Mouse (Mus musculus) bone marrow, adult 2 months (tissue): Measurements from ENCODE around the gene Sdk1. TPM values are rescaled to one million over a fixed set of nuclear protein-coding genes. Genes with fewer than 3 reads are reported as not detected.

Source experiments
- H3K27ac ChIP-seq: fragments of 200-500 bp; 2 replicates; pipeline ENCODE4 v1.5.1; 2012; ENCODE audit warnings: low read depth, mild to moderate bottlenecking, control low read depth, inconsistent platforms, low read length; ENCODE audit not compliant: control insufficient read depth, poor library complexity, insufficient read depth
- H3K4me1 ChIP-seq: fragments of 200-500 bp; 2 replicates; pipeline ENCODE4 v1.6.1; 2011; ENCODE audit warnings: low read length; ENCODE audit not compliant: control insufficient read depth, insufficient read depth
- H3K4me3 ChIP-seq: fragments of 200-500 bp; replicated peaks from 2 replicates; pipeline ENCODE3; 2011; ENCODE audit warnings: mild to moderate bottlenecking, low read depth, low read length, control low read depth; ENCODE audit not compliant: control insufficient read depth
- CTCF ChIP-seq: fragments of 200-500 bp; IDR thresholded peaks from 2 replicates; pipeline ENCODE4 v1.5.1; 2011; ENCODE audit warnings: low read length, control low read depth; ENCODE audit not compliant: control insufficient read depth, insufficient read depth
- POLR2A ChIP-seq: fragments of 200-500 bp; IDR thresholded peaks from 2 replicates; pipeline ENCODE4 v1.6.1; 2011; ENCODE audit warnings: low read depth, mild to moderate bottlenecking, control low read depth, low read length, borderline replicate concordance; ENCODE audit not compliant: control insufficient read depth
- WGBS: fragments of 180-500 bp; shearing (Covaris S2); methylation state at CpG from one replicate; pipeline ENCODE4 v1.1.7; 2018; 5-methylcytosine and 5-hydroxymethylcytosine counted together
- polyA plus RNA-seq: library from polyadenylated mRNA; stranded (reverse); fragments of >200 nt; gene quantifications from 2 replicates; pipeline ENCODE4 v1.2.4, GENCODE M21; 2011; ENCODE audit warnings: low replicate concordance; ENCODE audit not compliant: missing spikeins, insufficient read depth, insufficient read length

The Sdk1 gene
- polyA plus RNA-seq, 1 experiment, result 0.27 TPM

- Histone ChIP-seq H3K4me3 (no peak overlapping the region), H3K27ac (no peak overlapping the region), H3K4me1 (no peaks in the 10 kb centered on the region)
- TF ChIP-seq POLR2A (no peak), CTCF (no peak)
- WGBS, result 64% methylated on average over 4 of the region's 4 CpGs
These were observed 781.7 kb downstream of the Sdk1 start for GRCm38 (mm10) chr5:142022877-142023580.

DNA sequence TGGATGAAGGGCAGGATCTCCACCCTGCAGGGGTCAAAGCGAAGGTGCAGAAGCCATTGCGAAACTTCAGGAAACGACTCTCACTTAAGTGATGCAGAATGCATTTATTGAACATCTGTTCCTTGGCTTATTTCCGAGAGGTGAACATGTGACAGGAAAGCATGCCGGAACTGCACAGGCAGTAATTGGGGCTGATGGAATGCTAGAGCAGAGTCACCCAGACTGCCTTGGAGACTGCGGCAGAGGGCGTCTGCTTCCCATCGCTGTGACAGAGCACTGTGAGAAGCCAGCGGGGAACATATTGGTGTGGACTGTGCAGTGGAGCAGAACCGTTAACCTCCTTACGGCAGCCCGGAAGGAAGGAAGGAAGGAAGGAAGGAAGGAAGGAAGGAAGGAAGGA lies 783.2 kb downstream of the Sdk1 start:
- H3K4me1 ChIP-seq, result no peaks in the 10 kb centered on the region
- WGBS, result 48% methylated on average over 12 of the region's 12 CpGs
- TF ChIP-seq POLR2A, result no peak
- no peak for TF ChIP-seq CTCF
- no peak overlapping the region for H3K4me3 ChIP-seq
- H3K27ac ChIP-seq, result no peak overlapping the region

- Histone ChIP-seq H3K4me3 (no peak overlapping the region), H3K27ac (no peak overlapping the region), H3K4me1 (no peaks in the 10 kb centered on the region; the same call in 1 of the 2 replicates)
- TF ChIP-seq POLR2A (no peak), CTCF (no peak)
- 80% methylated on average over 9 of the region's 9 CpGs for WGBS
These were observed 795.2 kb downstream of the Sdk1 start for GRCm38 (mm10) chr5:142036536-142036935.

DNA sequence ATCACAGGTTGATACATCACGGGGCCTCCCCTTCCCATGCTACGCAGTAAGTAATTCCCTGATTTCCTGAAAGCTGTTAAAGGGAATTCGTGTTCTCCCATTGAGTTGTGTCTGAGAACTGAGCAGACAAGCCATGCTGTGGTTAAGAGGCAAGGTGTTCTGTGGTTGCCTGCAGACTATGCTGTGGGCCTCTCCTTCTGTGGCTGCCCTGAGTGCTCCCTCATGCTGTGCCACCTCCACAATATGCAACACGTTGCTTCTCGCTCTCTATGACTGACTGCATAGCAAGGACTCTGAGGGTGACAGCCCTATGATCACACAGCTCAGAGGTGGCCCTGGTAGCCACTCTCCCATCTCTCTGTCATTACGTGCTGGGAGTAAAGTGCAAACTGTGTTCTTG lies 797.9 kb downstream of the Sdk1 start:
- no peak overlapping the region for H3K4me3 ChIP-seq
- no peak for TF ChIP-seq CTCF
- no peak for TF ChIP-seq POLR2A
- no peak overlapping the region for H3K27ac ChIP-seq
- 69% methylated on average over 6 of the region's 6 CpGs for WGBS
- H3K4me1 ChIP-seq, result no peaks in the 10 kb centered on the region; the same call in 1 of the 2 replicates

DNA sequence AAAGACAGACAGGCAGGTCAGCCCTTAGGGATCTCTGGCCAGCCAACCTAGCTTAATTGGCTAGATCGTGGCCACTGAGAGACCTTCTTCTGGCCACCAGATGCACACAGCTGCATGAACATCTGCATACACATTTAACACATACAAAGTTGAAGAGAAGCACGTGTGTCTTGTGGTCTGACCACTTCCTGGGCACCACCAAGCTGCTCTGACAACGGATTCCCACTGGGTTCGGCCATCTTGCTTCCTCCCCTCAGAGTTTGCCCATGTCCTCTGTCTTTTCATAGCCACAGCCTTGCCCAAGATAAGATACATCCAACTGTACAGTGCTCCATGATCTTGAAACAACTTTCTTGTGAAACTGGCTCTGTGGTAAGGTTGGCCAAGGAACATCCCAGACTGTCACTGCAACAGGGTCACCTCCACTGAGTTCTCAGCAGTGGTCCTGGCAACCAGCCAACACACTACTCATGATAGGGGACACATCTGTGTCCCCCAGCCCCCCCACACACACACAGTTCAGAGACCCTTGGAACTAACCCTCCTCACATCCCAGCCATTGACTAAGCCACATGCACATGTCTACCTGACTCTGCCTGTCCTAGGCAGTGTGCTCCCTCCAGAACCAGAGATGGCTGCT lies 798.7 kb downstream of the Sdk1 start:
- Histone ChIP-seq H3K4me1 (no peaks in the 10 kb centered on the region; the same call in 1 of the 2 replicates), H3K4me3 (no peak overlapping the region), H3K27ac (no peak overlapping the region)
- 11% methylated on average over 4 of the region's 4 CpGs for WGBS
- TF ChIP-seq POLR2A, result no peak
- no peak for TF ChIP-seq CTCF

DNA sequence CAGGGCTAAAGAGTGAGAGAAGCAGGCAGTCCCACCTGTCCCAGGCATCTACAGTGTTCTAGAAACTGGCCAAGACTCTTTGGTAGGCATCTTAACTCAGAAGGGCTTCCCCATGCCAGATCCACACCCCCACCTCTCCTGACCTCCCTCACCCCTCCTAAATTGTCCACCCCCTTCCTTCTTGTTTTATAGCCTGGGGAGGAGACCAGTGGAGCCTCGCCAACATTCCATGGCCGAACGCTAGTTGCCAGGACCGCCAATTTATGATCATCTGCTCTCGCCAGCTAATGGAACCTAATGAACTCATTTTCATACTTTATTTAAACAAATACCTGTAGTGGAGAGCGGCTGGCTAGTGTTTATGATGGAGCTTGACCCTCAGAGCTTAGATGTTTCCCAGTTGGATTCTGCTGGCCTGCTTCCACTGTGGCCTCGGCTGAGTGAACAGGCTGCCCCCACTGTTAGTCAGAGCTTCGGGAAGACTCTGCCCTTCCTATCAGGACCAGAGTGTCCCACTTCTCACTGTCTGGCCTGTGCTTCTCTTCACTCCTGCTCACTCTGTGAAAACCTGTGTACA lies 800.0 kb downstream of the Sdk1 start:
- Histone ChIP-seq H3K27ac (no peak overlapping the region), H3K4me1 (no peaks in the 10 kb centered on the region; the same call in 1 of the 2 replicates), H3K4me3 (no peak overlapping the region)
- TF ChIP-seq POLR2A (no peak), CTCF (no peak)
- 85% methylated on average over 8 of the region's 8 CpGs for WGBS

- WGBS, result 75% methylated on average over 4 of the region's 4 CpGs
- H3K27ac ChIP-seq, result no peak overlapping the region
- H3K4me3 ChIP-seq, result no peak overlapping the region
- no peak for TF ChIP-seq POLR2A
- TF ChIP-seq CTCF, result no peak
- H3K4me1 ChIP-seq, result no peaks in the 10 kb centered on the region
These were observed 820.5 kb downstream of the Sdk1 start for GRCm38 (mm10) chr5:142061781-142062180.

GRCm38 (mm10) chr5:142071322-142071721 lies 830.0 kb downstream of the Sdk1 start:
- Histone ChIP-seq H3K4me1 (no peaks in the 10 kb centered on the region), H3K27ac (no peak overlapping the region), H3K4me3 (no peak overlapping the region)
- TF ChIP-seq POLR2A (no peak), CTCF (no peak)
- WGBS, result 89% methylated on average over 3 of the region's 3 CpGs
